Mouse (Mus musculus) CD4-positive, CD25-positive, alpha-beta regulatory T cell, adult 2 months (primary cell): ENCODE data around the gene Rab3b.

Experiments used
- DNase-seq: peaks from one replicate; pipeline ENCODE4 v3.0.0-alpha.2; 2012; ENCODE audit warnings: low read depth, low spot score

Rab3b gene

DNA sequence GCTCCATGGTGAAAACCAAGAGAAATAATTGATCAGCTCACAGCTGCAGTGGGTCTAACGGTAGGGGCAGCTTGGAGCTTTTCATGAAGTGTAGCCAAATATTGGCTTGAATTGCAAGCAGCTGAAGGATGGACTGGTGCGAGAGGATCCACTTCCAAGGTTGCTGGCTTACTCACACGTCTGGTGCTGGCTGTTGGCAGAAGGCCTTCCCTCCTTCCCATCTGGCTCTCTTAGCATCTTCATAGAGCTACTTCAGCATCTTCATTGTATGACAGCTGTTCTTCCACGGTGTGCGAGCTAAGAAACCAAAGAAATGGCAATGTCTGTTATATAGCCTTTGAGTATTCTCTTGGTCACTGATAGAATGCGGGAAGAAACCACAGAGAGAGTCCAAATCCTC lies 12.0 kb downstream of the Rab3b start:
- no peak for DNase-seq

DNA sequence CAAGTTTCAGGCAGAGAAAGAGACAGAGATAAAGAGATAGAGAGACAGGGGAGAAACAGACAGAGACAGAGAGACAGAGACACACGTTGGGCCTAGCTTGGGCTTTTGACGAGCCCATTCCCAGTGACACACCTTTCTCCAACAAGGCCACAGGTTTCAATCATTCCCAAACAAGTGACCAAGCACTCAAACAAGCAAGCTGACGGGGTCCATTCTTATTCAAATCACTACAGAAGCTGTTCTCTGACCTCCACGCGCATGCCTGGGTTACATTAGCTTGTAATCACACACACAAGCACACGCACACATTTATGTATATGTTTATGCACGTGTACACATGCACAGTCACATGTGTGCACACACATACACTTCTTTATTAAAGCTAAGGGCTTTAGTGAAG lies 21.6 kb downstream of the Rab3b start:
- no peak for DNase-seq

DNA sequence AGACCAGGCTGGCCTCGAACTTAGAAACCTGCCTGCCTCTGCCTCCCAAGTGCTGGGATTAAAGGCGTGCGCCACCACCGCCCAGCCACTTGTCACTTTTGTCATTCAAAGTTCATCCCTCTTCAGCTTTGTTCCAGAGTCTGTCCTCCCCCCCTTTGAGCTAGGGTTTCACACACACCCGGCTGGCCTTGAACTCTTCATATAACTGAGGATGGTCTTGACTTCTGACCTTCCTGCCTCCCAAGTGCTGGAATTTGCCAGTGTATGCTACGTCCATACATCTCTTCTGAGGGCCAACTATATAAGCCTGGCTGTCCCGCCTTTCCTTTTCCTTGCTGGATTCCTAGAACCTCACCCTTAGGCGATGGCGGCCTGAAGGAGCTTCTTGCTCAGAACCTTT lies 24.0 kb downstream of the Rab3b start:
- no peak for DNase-seq

DNA sequence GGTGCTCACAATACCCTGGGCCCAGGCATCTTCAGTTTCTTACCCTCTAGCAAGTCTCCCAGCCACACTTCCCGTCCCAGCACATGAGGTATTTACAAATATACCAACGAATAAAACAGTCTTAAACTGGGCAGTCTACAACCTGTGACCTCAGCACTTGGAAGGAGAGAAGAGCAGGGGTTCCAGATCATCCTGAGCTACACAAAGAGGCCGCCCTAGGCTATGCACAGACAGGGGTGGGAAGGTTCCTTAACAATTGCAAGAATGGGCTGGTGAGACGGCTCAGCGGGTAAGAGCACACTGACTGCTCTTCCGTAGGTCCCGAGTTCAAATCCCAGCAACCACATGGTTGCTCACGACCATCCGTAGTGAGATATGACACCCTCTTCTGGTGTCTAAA lies 24.5 kb downstream of the Rab3b start:
- DNase-seq: no peak

- DNase-seq: no peak
Measured at GRCm38 (mm10) chr4:108904076-108904475, 25.2 kb downstream of the Rab3b start.

DNA sequence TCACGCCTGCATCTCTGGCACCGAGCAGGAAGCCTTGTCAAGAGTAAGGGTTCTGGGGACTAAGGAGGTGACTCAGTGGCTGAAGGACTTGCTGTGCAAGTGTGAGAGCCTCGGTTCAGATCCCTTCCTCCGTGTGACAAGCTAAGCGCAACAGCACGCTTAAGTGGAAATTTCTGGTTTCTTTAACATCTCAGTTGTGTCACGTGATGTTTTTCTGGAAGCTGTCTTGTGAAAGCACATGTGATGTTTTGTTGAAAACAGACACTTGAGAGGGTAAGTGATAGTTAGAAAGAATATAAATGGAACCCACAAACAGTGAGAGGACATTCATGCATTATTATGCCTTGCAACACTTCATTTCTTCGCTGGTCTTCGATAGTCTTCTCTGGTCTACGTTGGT lies 25.9 kb downstream of the Rab3b start:
- DNase-seq: no peak

- no peak for DNase-seq
Measured at GRCm38 (mm10) chr4:108905859-108906258, 27.0 kb downstream of the Rab3b start.

DNA sequence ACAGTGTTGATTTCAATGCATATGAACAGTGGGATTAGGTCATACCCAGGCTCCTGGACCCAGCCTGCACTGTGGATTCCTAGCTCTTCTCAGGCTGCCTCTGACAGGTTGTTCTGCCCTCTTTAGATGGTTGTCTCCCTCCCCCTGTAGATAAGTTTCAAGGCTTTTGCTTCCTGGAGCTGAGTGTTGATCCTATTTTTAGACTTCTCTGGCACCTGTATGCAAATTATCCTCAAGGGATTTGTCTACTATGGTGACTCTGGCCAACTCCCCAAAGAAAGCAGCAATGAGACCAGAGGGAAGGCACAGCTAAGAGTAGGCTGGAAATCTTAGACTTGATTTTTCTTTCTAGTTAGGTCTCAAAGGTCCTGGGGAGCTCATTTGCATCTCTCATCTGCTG lies 28.6 kb downstream of the Rab3b start:
- no peak for DNase-seq

GRCm38 (mm10) chr4:108909872-108910425 lies 31.1 kb downstream of the Rab3b start:
- no peak for DNase-seq

GRCm38 (mm10) chr4:108911866-108912265 lies 33.0 kb downstream of the Rab3b start:
- DNase-seq: no peak

DNA sequence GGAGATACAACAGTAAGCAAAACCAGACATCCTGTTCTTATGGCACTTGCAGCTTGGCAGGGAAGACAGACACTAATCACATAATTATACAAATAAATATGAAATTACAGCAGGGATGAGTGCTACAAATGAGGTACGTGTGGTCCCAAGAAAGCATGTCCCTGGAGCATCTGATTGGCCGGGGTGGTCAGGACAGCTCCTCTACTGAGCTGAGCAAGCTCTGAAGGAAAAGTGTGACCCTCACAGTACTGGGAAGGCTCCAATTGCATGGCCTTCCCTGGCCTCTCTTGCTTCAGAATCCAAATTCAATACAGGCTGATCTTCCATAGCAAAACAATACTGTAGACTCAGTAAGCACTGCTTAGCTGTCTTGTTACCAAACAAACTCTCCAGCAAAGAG lies 34.3 kb downstream of the Rab3b start:
- no peak for DNase-seq

- no peak for DNase-seq
Measured at GRCm38 (mm10) chr4:108914391-108914790, 35.5 kb downstream of the Rab3b start.

- no peak for DNase-seq
Measured at GRCm38 (mm10) chr4:108915101-108915500, 36.2 kb downstream of the Rab3b start.

GRCm38 (mm10) chr4:108917654-108918053 lies 38.8 kb downstream of the Rab3b start:
- DNase-seq: no peak

- peak; percentile 9 for DNase-seq
Measured at GRCm38 (mm10) chr4:108927945-108928344, 49.1 kb downstream of the Rab3b start.

DNA sequence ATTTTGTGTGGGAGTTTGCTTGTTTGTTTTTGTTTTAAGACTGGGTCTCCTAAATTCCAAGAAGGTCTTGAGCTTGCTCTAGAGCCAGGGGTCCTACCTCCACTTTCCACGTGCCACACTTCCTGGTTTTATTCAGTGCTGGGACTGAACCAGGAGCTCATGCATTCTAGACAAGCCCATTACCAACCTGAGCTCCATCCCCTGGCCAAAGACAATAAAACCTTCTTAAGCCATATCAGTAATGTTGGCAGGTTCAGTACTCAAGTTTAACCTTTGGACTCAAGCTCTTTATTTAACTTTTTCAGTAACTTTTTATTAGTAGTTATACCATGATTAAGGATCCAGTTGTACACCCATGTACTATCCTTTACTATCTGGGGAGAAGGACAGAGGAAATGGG lies 54.3 kb downstream of the Rab3b start:
- no peak for DNase-seq

- no peak for DNase-seq
Measured at GRCm38 (mm10) chr4:108934856-108935255, 56.0 kb downstream of the Rab3b start.

GRCm38 (mm10) chr4:108937848-108938771 lies 59.2 kb downstream of the Rab3b start:
- no peak for DNase-seq

DNA sequence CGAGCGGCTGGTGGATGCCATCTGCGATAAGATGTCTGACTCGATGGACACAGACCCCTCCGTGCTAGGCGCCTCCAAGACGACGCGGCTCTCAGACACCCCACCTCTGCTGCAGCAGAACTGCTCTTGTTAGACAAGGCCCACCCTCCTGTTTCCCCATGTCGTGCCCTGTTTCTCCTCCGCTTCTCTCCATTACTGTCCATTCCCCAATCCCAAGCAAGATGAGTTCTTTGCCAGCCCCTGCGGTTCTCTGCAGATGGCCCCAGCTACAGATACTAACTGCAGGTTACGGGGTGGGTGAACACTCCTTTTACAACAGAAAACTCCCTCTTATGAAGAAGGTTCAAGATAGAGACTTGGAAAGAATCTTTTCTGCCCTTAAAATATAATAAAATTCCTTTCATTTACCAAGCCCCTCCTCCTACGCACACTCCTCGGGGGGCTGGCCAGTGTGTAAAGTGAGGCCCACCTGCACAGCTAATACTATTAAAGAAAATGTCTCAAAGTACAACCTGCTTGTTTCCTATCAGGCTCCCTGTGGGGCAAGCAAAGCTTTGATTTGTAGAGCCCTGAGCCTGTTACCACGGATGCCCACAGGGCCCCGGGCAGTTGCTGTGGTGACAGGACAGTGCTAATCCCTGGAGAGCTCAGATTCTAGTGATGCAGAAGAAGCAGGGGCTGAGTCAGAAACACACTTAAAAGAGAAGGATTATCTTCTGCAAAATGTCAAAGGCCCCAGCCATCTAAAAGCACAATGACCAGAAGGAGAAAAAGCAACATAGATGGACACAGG lies 62.0 kb downstream of the Rab3b start:
- DNase-seq: no peak

GRCm38 (mm10) chr4:108942171-108942570 lies 63.3 kb downstream of the Rab3b start:
- no peak for DNase-seq

DNA sequence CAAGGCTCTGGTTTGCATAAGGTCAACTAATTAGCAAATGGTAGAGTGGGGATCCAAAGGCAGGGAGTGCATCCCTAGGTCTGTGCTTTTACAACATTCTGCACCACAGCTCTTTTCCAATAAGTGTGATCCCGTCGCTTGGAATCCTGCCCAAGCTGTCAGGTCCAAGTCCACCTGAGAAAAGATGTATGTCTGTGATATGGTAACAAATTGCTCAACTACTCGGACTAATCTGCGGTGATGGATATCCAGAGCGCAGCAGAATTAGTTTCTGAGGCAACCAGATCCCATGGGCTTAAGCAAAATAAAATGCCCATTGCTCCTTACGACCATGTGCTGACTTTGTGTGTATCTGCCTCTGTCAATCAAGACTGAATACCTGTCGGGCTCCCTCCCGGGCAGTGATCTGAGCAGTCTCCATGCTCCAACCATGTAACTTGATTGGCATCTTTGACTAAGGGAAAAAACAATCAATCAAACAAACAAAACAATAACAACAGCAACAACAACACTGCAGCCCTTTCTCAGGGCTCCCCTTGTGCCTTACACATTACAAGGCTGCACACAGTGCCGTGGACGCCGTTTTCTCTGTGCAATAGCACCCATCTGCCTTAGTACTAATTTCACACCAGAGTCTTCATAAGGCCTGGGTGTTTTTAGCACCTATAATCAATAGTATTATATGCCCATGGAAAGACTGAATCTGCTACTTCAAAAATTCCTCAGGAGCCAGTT lies 64.3 kb downstream of the Rab3b start:
- DNase-seq: no peak

DNA sequence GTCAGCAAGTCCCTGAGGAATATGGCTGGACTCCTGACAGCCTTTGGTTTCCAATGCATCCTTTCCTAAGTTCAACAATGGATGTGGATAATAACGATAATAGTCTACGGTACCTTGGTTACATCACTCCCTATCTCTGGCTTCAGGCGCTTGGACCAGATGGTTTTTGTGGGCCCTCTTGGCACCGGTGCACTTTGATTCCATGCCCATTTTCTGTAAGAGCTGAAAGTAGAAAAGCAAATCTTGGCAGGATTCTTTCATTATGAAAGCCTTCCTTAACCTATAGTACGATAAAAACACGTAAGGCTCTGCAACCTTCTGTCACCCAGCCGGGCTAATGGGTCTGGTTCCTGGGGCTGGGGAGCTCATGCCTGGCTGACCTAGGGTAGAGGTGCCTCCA lies 70.3 kb downstream of the Rab3b start:
- no peak for DNase-seq
